Mouse (Mus musculus): ENCODE results near the gene Gm17087.

The Gm17087 gene

DNA sequence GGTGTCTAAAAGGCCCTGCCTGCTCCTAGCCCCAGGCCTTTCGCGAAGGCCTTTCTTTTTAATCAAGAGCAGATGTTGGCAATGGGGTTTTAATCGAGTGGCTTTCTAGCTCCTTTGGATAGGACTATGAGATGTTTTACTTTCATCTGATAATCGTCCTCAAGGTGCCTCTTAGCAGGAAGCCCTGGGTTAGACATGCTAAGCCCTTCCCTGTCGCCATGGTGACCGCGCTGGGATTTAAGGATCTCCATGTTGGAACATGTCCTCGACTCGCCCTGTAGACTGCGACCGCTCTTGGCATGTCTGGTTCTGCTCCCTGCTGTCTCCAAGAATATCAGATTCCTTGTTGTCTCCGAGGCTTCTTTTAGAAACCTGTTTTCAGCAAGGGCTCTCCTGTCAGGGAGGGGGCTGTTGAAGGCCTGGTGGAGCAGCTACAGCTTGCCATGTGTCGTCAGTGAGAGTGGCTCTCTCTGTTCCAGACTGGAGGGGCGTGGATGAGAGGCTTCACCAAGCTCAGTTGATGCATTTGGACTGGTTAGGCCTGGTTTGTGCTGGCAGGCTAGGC is 24.7 kb downstream of the Gm17087 start:
- no peak for DNase-seq

DNA sequence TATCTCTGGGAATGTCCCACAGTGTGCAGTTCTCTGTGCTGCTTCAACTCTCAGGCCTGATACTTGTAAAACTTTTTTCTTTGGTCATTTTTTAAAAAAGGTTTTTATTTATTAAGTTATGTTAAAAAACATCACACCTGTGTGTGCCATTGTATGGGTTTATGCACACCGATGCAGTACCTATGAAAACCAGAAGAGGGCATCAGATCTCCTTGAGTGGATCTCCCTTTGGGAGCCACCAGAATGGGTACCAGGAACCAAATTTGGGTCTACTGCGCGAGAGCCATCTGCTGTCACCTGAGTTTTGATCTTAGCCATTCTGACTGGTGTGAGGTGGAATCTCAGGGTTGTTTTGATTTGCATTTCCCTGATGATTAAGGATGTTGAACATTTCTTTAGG is 28.6 kb downstream of the Gm17087 start:
- peak; percentile 73 for DNase-seq

DNA sequence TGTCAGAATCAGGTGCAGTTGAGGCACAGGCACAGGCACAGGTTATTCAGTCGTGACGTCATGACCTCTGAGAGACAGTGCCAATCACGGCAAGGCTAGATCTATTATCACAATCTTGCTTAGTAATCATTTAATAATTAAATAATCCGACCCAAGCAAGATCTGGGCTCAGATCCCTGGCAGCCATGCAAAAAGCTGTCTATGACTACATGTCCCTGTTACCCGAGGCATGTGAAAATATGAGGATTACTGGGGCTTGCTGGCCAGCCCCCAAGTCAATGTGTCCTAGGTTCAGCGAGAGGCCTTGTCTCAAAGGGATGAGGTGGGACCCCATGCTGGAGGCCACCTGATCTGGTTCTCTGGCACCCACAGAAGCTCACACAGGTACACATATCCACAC is 30.2 kb downstream of the Gm17087 start:
- no peak for DNase-seq

DNA sequence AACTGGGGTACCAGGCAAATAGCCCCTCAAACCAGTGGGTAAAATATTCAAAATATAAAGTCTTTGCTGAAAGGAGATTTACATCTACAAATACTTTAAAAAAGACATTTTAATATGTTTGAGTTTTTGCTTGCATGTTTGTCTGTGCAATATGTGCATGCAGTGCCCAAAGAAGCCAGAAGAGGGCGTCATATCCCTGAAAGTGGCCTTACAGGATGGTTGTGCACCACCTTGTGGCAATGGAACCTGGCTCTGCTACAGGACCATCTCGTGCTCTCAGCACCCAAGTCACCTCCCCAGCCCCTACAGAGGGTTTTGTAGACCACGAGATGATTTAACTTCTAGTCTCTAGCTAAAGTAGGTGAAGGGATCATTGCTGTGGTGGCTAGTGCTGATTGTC is 32.9 kb downstream of the Gm17087 start:
- peak; percentile 76 for DNase-seq

DNA sequence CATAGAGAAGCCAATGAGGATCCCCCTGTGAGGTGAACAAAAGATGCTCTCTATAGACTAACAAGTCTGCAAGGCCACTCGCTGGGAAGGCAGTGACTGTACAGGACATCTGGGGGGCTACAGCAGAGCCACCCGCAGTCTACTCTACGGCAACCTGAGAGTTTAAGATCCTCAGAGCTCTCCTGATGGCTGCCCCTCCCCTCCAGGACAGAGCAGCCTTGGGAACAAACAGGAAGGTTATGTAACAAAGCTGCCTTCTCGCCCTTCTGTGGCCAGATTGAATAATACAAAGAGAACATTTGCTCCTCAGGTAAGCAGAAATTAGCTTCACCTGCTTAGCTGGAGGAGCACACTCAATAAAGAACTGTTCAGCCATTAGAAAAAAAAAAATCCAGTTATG is 34.1 kb downstream of the Gm17087 start:
- no peak for DNase-seq

DNA sequence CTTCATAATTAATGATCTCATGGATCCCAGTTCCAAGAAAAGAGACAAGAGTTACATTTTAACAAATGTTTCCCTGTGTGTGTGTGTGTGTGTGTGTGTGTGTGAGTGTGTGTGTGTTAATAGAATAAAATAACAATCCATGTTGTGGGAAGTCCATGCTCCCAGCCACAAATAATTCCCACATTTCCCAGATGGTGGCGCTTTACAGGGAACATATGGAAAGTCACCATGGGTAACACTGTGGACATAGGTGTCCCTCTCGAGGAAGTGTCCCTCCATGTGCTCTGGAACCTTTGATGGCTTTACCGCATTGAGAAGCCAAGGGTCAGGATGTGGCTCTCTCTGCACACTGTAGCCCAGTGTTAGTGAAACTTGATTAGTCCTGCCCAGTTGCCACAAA is 38.1 kb downstream of the Gm17087 start:
- DNase-seq = no peak

DNA sequence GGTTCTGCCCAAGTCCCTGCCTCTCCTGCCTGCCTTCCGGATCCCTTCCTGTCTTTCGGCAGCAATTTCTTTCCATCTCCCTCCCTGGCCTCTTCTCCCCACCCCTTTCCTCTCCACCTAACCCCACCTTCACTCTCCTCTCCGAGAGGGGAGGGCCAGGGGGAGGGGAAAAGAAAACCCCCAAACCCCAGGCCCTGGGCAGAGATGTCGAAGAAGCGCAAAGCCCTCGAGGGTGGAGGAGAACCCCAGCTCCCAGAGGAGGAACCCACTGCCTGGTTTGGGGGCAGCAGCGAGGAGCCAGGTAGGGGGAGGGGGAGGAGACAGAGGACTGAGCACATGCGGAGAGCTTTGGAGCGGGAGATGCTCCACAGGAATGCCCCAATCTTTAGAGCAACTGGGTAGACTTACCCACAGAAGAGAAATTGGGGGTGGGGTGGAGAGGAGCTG is 39.9 kb downstream of the Gm17087 start:
- DNase-seq = no peak

DNA sequence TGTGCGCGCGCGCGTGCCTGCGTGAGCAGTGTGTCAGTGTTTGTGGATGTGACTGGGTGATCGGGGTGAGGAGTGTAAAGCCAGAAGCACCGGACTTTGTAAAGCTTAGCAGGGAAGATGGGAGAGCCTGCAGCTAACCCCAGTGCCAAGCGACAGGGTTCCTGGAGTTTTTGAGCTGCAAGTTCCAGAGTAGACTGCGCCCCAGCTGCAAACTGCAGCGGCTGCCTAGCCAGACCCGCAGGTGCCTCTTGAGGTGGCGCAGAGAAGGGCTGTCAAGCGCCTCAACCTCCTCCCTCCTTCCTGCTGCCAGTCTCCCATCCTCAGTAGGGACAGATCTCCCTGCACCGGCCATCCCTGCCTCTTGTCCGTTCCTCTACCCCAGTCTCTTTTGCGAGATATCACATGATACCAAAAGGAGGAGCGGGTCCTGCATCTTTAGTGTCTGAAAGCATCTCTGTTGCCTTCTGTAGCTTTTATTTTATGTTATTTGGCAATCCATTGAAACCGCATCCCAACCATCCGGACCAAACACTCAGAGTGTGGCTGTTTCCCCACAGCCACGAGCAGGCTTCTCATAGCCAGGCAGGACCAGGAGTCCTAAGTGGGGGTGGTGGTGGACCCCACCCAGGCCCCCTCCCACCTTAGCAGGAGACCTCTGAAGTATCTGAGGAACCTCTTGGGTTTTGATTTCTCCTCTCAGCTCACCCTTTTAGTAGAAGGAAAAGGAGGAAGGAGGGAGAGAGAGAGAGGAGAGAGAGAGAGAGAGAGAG is 40.6 kb downstream of the Gm17087 start:
- DNase-seq = peak; percentile 62

DNA sequence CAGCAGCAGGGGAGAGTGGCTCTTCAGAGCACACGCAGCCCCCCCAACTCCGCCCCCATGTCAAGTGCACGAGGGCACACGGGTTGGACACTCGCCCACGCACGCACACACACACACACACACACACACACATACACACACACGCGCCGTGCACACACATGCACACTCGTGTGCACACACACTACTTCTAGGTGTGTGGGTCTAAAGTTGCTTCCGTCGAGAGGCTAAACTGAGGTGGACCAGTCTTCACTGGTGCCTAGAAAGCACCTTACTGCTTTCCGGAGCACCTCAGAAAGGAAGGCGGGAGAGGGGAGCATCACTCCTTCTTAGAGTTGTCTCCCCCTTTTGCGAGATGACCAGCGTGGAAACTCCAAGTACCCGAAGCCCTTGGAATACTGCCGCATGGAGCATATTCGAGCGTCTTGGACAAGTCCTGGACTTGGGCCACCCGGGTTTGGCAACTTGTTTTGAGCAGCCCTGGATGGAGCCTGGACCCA is 41.5 kb downstream of the Gm17087 start, which contains the start of gene Pde10a:
Gene Pde10a, plus strand, starts transcription at position 148 of the 497 bp plus-strand sequence.
- DNase-seq = no peak

DNA sequence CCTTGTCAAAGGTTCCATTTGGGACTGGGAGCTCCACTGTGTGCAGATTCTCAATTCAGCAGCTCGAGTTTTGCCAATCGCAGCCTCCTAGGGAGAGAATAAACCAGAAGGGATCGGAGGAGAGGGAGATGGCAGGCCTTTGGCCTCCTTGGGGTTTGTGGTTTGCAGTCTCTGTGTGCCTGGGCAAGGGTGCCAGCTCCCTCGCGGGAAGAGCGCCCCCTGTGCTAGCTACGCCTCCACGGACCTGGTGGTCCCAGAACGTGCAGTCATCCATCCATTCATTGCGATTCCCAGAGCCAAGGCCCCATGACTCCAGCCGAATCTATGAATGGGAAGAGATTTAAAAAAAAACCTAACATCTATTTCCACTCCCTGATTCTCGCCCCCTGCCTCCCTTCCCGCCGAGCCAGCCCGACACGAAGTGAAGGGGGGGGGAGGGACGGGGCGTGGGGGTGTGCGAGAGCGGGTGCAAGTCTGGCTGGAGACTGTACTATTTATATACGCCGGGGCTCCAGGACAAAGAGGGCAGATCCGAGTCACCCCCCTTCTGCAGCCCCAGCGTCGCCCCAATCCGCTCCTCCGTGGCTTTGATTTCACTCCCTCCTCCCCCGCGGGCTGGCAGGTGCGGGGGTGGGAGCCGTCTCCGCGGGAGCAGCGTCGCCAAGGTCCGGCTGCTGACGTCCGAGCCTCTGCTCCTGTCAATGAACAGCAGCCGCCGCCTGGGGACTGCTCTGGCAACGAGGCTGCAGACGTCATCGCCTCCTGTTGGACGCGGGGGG is 42.2 kb downstream of the Gm17087 start:
- peak; percentile 71 for DNase-seq

DNA sequence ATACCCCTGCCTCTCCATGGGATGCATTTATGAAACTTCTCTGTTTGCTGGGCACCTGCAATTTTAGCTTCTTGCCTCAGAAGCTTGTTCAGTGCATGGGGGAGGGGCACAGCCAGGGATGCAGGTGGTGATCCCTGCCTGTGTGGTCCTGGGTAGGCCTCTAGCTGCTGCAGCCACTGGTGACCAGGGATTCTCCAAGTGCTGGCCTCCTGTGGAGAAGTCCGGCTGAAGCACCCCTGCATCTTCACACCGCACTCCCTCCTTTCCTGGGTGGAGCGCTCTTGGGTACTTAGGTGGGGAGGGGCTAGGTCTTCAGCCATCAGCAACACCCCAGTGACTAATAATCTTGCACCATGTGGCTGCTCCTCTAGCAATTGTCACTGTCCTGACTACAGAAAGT is 42.8 kb downstream of the Gm17087 start:
- no peak for DNase-seq

DNA sequence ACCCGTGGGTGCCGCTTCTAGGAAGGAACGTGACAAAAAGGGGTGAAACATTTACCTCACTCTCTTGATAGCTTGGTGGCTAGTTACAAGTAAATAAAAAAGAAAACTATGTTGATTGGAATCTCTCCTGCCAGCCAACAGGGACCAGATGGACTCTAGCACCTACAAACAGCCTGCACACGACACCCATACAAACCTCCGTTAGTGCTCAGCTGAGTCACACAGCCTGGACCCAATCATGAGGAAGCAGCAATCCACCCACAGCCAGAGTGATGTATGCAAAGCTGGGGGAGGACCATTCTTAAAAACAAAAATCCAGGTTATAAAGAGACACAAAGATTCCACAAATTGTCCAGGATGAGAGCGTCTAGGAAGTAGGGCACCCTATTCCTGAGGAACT is 50.7 kb downstream of the Gm17087 start:
- DNase-seq = no peak

Measured in thymus, postnatal 4 days (tissue).